Mouse (Mus musculus): Measurements from ENCODE around the gene Prim2. TPM values are rescaled to one million over a fixed set of nuclear protein-coding genes. Genes with fewer than 3 reads are reported as not detected.

Prim2 gene
- polyA plus RNA-seq, 1 experiment from 2014 or later = 13.0 TPM

DNA sequence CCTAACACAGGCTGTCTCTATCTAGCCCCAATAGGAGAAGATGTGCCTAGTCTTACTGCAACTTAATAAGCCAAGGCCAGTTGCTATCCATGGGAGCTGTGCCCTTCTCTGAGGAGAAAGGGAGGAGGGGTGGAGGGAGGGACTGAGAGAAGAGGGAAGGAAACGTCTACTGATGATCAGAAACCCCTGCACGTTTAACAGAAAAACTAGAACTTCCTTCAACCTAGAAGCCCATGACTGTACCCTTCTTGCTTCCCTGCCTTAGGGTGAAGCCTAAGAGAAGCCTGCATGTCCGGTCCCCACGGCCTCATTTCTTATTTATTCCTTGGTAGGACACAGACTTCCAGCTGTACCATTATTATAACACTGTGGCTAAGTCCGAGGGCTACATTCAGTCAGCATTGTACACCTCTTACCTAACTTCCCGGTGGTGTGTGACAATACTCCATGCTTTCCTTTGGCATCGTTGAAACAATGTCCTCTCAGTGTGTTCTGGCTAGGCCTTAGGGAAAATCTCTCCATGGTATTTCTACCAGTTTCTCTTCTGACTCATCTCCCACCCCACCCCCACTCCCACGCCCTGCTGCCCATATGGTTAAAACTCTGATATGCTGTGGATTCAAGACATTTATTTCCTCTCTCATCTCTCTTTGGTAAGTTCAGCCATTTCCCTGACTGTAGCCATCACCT is 139.9 kb downstream of the Prim2 start:
- H3K79me2 ChIP-seq (ENCODE audit: inconsistent target) = no peaks in the 10 kb centered on the region
- H3K4me3 ChIP-seq (ENCODE audit: inconsistent target) = no peak overlapping the region
- WGBS (ENCODE audit: missing documents) = 26% methylated on average over 8 of the region's 8 CpGs
- H3K27ac ChIP-seq = no peak overlapping the region
- no peaks in the 10 kb centered on the region for H3K36me3 ChIP-seq (ENCODE audit: inconsistent target)

DNA sequence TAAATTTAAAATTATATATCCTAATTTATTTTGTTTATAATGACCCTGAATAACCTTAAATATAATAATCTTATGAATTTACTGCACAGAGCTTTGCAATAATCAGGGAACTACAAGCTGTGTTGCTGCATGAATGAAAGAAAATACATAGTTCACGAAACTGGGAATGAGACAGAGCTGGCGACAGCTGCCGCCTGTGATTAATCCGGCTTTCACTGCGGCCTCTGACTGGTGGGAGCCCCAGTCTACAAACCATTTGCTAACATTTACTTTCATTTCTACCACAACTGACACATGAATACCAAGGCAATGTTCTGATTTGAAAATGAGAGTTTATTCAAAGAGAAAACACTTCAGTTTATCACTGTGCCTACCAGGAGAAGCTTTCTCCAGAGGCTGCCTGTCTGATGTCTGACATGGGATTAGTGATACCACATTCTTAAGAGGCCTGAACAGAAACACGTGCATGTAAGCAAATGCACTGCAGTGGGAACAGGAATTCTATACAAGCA is 142.2 kb downstream of the Prim2 start:
- H3K4me3 ChIP-seq (ENCODE audit: inconsistent target) = no peak overlapping the region
- 92% methylated on average over 6 of the region's 6 CpGs for WGBS (ENCODE audit: missing documents)
- no peak overlapping the region for H3K27ac ChIP-seq
- H3K79me2 ChIP-seq (ENCODE audit: inconsistent target) = no peaks in the 10 kb centered on the region
- no peaks in the 10 kb centered on the region for H3K36me3 ChIP-seq (ENCODE audit: inconsistent target)

DNA sequence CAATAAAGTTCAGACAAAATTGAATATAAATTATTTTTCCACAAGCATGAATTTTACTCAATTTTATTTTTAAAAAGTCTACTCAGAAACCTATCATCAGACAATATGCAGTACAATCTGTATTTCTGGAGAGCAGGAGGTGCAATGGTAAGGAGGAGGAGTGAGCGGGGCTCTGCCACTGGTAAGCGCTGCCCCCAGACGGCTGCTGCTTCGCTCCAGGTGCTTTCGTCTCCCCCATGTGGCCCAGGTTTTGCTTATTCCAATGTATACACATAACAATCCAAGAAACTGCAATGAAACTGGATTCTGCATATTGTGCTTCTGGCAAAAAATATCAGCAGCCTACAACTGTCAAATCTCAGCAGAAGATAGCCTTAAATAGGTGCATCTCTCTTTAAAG is 146.4 kb downstream of the Prim2 start:
- Histone ChIP-seq H3K4me3 (ENCODE audit: inconsistent target) (no peak overlapping the region), H3K36me3 (ENCODE audit: inconsistent target) (no peaks in the 10 kb centered on the region), H3K27ac (no peak overlapping the region), H3K79me2 (ENCODE audit: inconsistent target) (no peaks in the 10 kb centered on the region)
- 95% methylated on average over 5 of the region's 5 CpGs for WGBS (ENCODE audit: missing documents)

DNA sequence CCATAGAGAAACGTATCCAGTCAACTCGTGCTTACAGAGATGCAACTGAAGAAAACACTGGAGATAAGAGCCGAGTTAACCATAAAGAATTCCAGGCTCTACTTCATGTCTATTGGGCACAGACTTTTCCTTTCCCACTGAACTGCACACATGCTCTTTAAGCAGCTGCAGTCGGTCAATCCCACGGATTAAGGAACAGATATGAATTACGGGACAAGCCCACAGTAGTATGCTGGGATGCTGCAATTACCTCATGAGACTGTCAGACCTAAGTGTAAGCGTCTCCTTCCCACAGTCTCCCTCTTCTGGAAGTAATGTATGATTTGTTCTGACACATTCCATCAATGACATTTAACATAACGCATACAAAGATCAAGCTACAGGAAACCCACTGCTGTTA is 154.5 kb downstream of the Prim2 start:
- Histone ChIP-seq H3K79me2 (ENCODE audit: inconsistent target) (no peaks in the 10 kb centered on the region), H3K27ac (no peak overlapping the region), H3K4me3 (ENCODE audit: inconsistent target) (no peak overlapping the region), H3K36me3 (ENCODE audit: inconsistent target) (no peaks in the 10 kb centered on the region)
- 96% methylated on average over 8 of the region's 8 CpGs for WGBS (ENCODE audit: missing documents)

DNA sequence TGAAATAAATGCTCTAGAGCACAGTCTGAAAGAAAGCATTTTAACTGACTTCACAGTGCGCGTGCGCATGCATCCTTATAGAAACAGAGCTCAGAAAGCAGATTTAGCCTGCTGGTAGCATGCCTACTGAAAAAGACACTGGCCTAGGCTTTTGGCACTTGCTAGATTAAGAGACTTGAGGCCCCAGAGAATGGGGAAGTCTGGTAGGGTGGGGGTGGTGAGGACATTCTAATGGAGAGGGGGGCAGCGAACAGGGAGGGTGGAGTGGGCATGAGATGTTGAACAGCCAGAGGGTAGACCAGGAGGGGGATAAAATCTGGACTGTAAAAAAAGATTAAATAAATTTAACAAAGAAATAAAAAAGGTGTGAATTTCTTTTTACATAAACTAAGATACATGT is 158.3 kb downstream of the Prim2 start:
- H3K36me3 ChIP-seq (ENCODE audit: inconsistent target) = no peaks in the 10 kb centered on the region
- no peak overlapping the region for H3K27ac ChIP-seq
- H3K79me2 ChIP-seq (ENCODE audit: inconsistent target) = no peaks in the 10 kb centered on the region
- no peak overlapping the region for H3K4me3 ChIP-seq (ENCODE audit: inconsistent target)
- 77% methylated on average over 4 of the region's 4 CpGs for WGBS (ENCODE audit: missing documents)

DNA sequence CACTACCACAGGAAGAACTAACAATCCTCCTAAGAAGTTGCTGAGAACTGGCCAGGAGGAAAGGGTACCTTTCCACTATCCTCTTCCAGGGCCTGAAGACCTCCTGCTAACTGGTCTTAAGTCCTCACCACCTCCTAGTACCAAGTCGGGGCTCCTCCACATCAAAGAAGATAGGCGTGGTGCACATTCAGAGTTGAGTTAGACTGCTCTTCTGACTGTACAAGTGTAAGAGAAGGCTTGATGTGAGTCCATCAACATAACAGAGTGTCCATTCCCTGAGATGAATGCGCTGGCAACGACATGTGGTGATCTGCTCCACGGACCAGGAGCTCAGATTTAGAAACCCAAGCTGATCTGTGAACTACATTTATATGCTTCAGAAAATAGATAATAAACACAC is 165.2 kb downstream of the Prim2 start:
- Histone ChIP-seq H3K79me2 (ENCODE audit: inconsistent target) (no peaks in the 10 kb centered on the region), H3K4me3 (ENCODE audit: inconsistent target) (no peak overlapping the region), H3K27ac (no peak overlapping the region), H3K36me3 (ENCODE audit: inconsistent target) (no peaks in the 10 kb centered on the region)
- 100% methylated on average over 5 of the region's 5 CpGs for WGBS (ENCODE audit: missing documents)

DNA sequence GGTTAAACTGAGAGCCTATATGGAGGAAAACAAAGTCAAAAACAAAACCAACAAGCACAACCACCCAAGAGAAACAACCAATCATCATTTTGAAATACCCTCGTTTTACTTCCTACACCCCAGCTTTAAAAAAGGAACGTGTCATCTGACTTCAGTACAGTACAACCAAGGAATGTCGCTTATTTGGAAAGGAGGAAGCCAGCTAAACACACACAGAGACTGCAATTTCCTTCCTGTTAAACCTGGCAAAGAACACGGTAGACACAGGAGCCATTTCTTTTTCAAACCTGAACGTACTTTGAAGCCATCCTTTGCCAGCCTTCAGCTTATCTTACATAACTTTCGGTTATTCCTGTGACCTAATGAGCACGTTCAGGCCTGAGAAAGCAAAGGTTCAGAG is 166.7 kb downstream of the Prim2 start:
- H3K4me3 ChIP-seq (ENCODE audit: inconsistent target) = no peak overlapping the region
- H3K27ac ChIP-seq = peak overlapping the region; percentile 12; the same call in 1 of the 2 replicates
- no peaks in the 10 kb centered on the region for H3K79me2 ChIP-seq (ENCODE audit: inconsistent target)
- WGBS (ENCODE audit: missing documents) = 7% methylated on average over 7 of the region's 7 CpGs
- H3K36me3 ChIP-seq (ENCODE audit: inconsistent target) = no peaks in the 10 kb centered on the region

GRCm38 (mm10) chr1:33502298-33502697 is 167.3 kb downstream of the Prim2 start:
- Histone ChIP-seq H3K4me3 (ENCODE audit: inconsistent target) (no peak overlapping the region), H3K27ac (no peak overlapping the region), H3K36me3 (ENCODE audit: inconsistent target) (no peaks in the 10 kb centered on the region), H3K79me2 (ENCODE audit: inconsistent target) (no peaks in the 10 kb centered on the region)
- 85% methylated on average over 1 of the region's 1 CpGs for WGBS (ENCODE audit: missing documents)

DNA sequence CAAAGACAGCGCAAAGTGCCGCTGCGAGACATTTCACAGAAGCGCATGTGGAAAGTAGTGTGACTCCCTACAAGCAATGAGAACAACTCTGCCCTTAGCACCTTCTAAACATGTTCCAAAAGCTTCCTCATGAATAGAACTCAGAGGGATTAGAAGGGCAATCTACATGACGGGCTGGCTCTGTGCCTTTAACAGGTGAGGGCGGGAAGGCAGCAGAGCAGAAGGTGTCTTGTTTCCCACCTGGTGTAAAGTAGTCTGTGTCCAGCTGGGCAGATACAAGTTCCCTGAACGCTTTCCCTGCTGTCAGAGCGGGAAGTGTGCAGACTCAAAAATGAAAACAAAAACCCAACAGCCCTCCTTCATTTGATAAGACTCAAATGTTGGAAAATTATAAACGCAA is 169.5 kb downstream of the Prim2 start:
- Histone ChIP-seq H3K27ac (no peak overlapping the region), H3K79me2 (ENCODE audit: inconsistent target) (no peaks in the 10 kb centered on the region), H3K4me3 (ENCODE audit: inconsistent target) (no peak overlapping the region), H3K36me3 (ENCODE audit: inconsistent target) (no peaks in the 10 kb centered on the region)
- WGBS (ENCODE audit: missing documents) = 85% methylated on average over 9 of the region's 9 CpGs

DNA sequence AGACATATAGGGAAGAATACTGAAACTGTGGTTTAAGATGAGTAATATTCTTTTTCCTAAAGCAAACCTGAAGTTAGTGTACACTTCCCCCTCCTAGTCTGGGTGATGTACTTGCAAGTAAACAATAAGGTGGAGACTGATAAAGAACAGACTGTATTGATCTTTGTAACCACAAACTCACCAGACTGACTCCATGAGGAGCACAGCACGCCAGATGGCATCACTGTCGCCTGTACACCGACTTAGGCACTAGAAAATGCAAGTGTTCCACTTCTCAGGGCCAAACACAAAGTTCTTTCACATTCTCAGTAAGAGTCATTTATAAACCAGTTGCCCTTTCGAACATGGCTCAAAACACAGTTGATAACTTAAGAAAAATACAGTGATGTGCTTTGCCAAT is 170.0 kb downstream of the Prim2 start:
- Histone ChIP-seq H3K4me3 (ENCODE audit: inconsistent target) (no peak overlapping the region), H3K36me3 (ENCODE audit: inconsistent target) (no peaks in the 10 kb centered on the region), H3K27ac (no peak overlapping the region), H3K79me2 (ENCODE audit: inconsistent target) (no peaks in the 10 kb centered on the region)
- 93% methylated on average over 4 of the region's 4 CpGs for WGBS (ENCODE audit: missing documents)

DNA sequence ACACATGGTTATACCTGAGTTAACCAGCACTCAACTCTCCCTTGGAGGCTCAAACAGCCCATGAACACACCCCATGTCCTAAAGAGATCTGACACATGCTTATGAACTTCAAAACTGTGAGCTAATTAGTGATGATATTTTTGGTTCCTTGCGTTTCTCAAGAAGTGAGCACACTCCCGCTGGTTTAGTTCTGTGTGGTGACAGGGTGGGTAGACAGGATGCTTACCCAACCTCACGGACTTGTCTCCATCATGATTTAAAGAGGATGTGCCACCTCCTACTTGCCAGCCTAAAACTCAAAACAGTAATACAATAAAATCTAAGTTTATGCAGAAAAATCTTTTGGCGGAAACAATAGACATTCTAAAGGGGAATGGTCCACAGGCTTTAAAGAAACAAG is 173.5 kb downstream of the Prim2 start:
- no peak overlapping the region for H3K4me3 ChIP-seq (ENCODE audit: inconsistent target)
- no peaks in the 10 kb centered on the region for H3K79me2 ChIP-seq (ENCODE audit: inconsistent target)
- WGBS (ENCODE audit: missing documents) = 37% methylated on average over 4 of the region's 4 CpGs
- H3K36me3 ChIP-seq (ENCODE audit: inconsistent target) = no peaks in the 10 kb centered on the region
- no peak overlapping the region for H3K27ac ChIP-seq

DNA sequence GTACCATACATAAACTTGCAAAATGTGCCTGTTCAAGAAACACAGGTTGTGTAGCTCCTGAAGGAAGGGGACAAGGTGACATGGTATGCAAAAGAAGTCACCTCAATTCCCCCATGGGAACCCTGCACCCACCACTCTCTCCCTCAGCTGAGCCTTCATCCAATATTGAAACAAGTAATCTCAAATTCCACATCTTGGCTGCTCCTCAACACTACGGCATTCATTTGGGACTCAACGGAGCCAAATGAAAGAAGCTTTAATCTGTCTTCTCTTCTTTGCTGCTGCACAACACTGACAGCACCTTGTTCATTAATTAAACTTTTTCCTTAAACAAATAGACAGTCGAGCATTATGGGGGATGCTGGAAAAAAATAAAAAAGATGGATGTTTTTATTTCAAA is 174.0 kb downstream of the Prim2 start:
- 90% methylated on average over 3 of the region's 3 CpGs for WGBS (ENCODE audit: missing documents)
- Histone ChIP-seq H3K79me2 (ENCODE audit: inconsistent target) (no peaks in the 10 kb centered on the region), H3K27ac (no peak overlapping the region), H3K4me3 (ENCODE audit: inconsistent target) (no peak overlapping the region), H3K36me3 (ENCODE audit: inconsistent target) (no peaks in the 10 kb centered on the region)

DNA sequence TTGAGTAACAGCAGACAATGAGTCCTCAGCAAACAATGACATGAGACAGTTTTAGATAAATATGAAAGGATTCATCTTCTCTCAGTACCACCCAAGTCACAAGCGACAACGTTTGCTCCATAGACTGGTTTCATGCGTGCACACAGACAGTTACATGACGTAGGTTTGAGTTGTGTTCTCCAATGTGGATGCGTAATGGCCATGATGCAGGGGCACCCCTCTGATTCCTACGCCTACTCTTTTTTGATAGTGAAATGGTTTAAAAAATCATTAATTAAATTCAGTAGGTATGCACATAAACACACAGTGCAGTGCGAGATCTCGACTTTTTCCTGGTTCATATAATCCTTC is 174.4 kb downstream of the Prim2 start:
- 96% methylated on average over 8 of the region's 8 CpGs for WGBS (ENCODE audit: missing documents)
- Histone ChIP-seq H3K79me2 (ENCODE audit: inconsistent target) (no peaks in the 10 kb centered on the region), H3K36me3 (ENCODE audit: inconsistent target) (no peaks in the 10 kb centered on the region), H3K4me3 (ENCODE audit: inconsistent target) (no peak overlapping the region), H3K27ac (no peak overlapping the region)

DNA sequence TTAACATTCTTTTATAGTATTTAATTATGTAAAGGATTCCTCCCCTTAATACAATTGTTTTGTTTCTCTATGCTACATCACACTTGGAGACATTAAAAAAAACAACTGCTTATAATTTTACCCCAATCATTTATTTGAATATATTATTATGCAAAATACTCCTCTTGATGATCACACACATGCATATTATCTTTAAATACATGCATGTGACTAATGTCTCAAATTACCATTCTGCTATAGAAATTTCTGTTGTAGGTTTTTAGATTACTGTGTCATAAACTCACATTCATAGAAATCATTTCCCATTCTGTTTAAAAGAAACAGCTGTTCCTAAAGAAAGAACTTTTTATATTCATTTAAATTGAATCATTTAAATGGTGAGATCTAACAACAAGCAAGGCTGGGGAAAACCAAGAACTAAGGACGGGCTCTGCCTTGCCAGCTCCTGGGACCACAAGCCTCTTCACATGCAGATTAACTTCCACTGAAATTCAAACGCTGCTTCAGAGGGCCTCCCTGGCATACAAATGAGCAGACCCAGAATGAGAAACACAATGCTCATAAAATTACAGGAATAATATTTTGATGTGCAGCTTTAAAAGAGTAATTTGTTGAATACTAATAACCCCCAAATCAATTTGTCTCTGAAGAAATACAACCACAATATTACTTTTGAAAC is 174.9 kb downstream of the Prim2 start:
- Histone ChIP-seq H3K27ac (no peak overlapping the region), H3K36me3 (ENCODE audit: inconsistent target) (no peaks in the 10 kb centered on the region), H3K79me2 (ENCODE audit: inconsistent target) (no peaks in the 10 kb centered on the region), H3K4me3 (ENCODE audit: inconsistent target) (no peak overlapping the region)
- WGBS (ENCODE audit: missing documents) = 85% methylated on average over 2 of the region's 2 CpGs

DNA sequence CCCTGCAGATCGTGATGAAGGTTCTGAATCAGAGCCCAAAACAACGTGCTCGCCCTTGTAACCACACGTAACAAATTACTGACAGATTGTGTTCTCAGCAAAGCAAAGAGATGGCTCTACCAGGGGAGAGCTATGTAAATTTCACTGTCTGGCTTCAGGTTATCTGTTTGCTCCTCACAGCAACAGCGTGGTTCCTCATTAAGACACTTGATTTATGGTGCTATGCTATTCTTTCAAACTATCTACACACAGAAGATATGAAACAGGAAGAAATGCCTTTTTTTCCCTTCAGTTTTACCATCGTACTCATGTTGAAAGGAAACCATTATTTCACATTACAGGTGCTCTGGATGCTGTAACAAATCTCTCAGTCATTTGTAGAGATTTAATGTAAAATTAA is 179.4 kb downstream of the Prim2 start:
- Histone ChIP-seq H3K27ac (no peak overlapping the region), H3K4me3 (ENCODE audit: inconsistent target) (no peak overlapping the region), H3K79me2 (ENCODE audit: inconsistent target) (no peaks in the 10 kb centered on the region), H3K36me3 (ENCODE audit: inconsistent target) (no peaks in the 10 kb centered on the region)
- WGBS (ENCODE audit: missing documents) = 55% methylated on average over 6 of the region's 6 CpGs
